Mouse (Mus musculus): ENCODE data around the gene Mycbp2. TPM values are rescaled to one million over a fixed set of nuclear protein-coding genes. Genes with fewer than 3 reads are reported as not detected.

Gene Mycbp2
- polyA plus RNA-seq, 1 experiment from 2014 or later: 12.9 TPM

- Histone ChIP-seq H3K27me3 (replicated peaks; ENCODE audit: control insufficient read depth, insufficient read depth, low read length) (no peaks in the 10 kb centered on the region), H3K4me1 (ENCODE audit: control insufficient read depth, insufficient read depth, low read length) (peaks cover 10% of the 10 kb centered on the region), H3K36me3 (ENCODE audit: control insufficient read depth, insufficient read depth, low read length) (no peaks in the 10 kb centered on the region), H3K9me3 (ENCODE audit: control insufficient read depth, low read length) (no peaks in the 10 kb centered on the region), H3K4me3 (ENCODE audit: low read length) (no peak overlapping the region), H3K27ac (ENCODE audit: low read length) (no peak overlapping the region), H3K4me2 (ENCODE audit: low read depth, low read length) (no peak overlapping the region), H3K9ac (ENCODE audit: low read depth, low read length) (no peak overlapping the region)
- WGBS: 71% methylated on average over 3 of the region's 3 CpGs
- no peak for ATAC-seq
Observed at GRCm38 (mm10) chr14:103101171-103101570, 245.4 kb downstream of the Mycbp2 start.

DNA sequence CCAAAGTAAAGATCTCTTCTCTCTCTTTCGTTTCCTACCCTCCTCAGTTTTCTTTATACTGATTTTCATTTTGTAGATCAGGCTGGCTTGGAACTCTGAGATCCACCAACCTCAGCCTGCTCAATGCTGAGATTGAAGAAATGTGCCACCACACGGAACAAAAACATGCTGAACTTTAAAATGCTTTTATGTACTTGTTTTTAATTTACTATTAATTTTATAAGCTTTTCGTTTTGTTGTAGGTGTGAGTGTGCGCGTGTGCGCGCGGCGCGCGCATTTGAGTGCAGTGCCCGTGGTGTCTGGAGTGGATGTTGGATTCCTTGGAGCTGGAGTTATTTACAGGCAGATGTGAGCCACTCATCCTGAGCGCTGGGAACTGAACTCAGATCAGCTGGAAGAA is 246.3 kb downstream of the Mycbp2 start:
- Histone ChIP-seq H3K27me3 (replicated peaks; ENCODE audit: control insufficient read depth, insufficient read depth, low read length) (no peaks in the 10 kb centered on the region), H3K9me3 (ENCODE audit: control insufficient read depth, low read length) (no peaks in the 10 kb centered on the region), H3K4me1 (ENCODE audit: control insufficient read depth, insufficient read depth, low read length) (peaks cover 13% of the 10 kb centered on the region), H3K9ac (ENCODE audit: low read depth, low read length) (no peak overlapping the region), H3K27ac (ENCODE audit: low read length) (no peak overlapping the region), H3K36me3 (ENCODE audit: control insufficient read depth, insufficient read depth, low read length) (no peaks in the 10 kb centered on the region), H3K4me2 (ENCODE audit: low read depth, low read length) (peak overlapping the region; percentile 9; the same call in 1 of the 2 replicates), H3K4me3 (ENCODE audit: low read length) (no peak overlapping the region)
- ATAC-seq: no peak
- 75% methylated on average over 13 of the region's 13 CpGs for WGBS

- WGBS: 0% methylated on average over 83 of the region's 88 CpGs
- Histone ChIP-seq H3K9ac (ENCODE audit: low read depth, low read length) (peak within 1 kb of the TSS; percentile 99), H3K9me3 (ENCODE audit: control insufficient read depth, low read length) (no peaks in the 10 kb centered on the region), H3K27me3 (replicated peaks; ENCODE audit: control insufficient read depth, insufficient read depth, low read length) (no peaks in the 10 kb centered on the region), H3K4me3 (ENCODE audit: low read length) (peak within 1 kb of the TSS; percentile 86), H3K27ac (ENCODE audit: low read length) (peak within 1 kb of the TSS; percentile 99), H3K4me2 (ENCODE audit: low read depth, low read length) (peak within 1 kb of the TSS; percentile 67), H3K4me1 (ENCODE audit: control insufficient read depth, insufficient read depth, low read length) (peaks cover 16% of the 10 kb centered on the region), H3K36me3 (ENCODE audit: control insufficient read depth, insufficient read depth, low read length) (0 out of 2 replicates have a peak, but pooled peaks cover 3% of the 10 kb centered on the region)
- peak; percentile 95 for ATAC-seq
Observed at GRCm38 (mm10) chr14:103099238-103099933, 247.2 kb downstream of the Mycbp2 start, which contains the start of gene Fbxl3. Fbxl3 (minus strand) TSS chr14:103099566.

DNA sequence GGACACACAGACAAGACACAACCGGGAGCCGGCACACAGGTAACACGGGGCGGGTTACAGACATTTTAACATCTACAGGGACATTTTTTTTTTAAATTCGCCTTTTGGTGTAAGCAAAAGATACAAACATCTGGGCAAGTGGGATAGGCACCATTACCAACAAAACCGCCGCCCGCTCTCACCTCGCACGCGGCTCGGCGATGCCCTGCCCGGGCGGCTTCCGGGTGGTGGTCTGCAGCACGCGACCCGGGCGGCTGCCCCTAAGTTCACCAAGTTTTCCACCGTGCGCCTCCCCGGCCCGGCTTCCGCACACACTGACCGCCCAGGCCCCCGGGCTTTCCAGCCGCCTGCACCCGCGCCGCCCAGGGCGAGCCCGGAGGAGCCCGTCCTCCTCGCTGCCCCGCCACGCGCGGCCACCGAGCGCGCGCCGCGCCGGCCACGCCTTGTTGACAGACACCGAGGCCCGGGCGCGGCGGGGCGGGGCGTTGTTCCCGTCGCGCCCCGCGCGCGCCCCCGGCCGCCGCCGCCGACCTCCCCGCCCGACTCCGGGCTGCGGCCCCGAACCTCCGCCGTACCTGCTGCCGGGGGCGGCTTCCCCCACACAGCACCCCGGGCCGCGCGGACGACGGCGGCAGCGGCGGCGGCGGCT is 247.9 kb downstream of the Mycbp2 start:
- Histone ChIP-seq H3K36me3 (ENCODE audit: control insufficient read depth, insufficient read depth, low read length) (0 out of 2 replicates have a peak, but pooled peaks cover 3% of the 10 kb centered on the region), H3K4me2 (ENCODE audit: low read depth, low read length) (peak overlapping the region; percentile 67), H3K27ac (ENCODE audit: low read length) (peak overlapping the region; percentile 99), H3K9me3 (ENCODE audit: control insufficient read depth, low read length) (no peaks in the 10 kb centered on the region), H3K4me3 (ENCODE audit: low read length) (peak overlapping the region; percentile 86), H3K9ac (ENCODE audit: low read depth, low read length) (peak overlapping the region; percentile 99), H3K27me3 (replicated peaks; ENCODE audit: control insufficient read depth, insufficient read depth, low read length) (no peaks in the 10 kb centered on the region), H3K4me1 (ENCODE audit: control insufficient read depth, insufficient read depth, low read length) (peaks cover 19% of the 10 kb centered on the region)
- under 1% methylated on average over 59 of the region's 86 CpGs for WGBS
- ATAC-seq: peak; percentile 79

GRCm38 (mm10) chr14:103098213-103098586 is 248.4 kb downstream of the Mycbp2 start:
- Histone ChIP-seq H3K27me3 (replicated peaks; ENCODE audit: control insufficient read depth, insufficient read depth, low read length) (no peaks in the 10 kb centered on the region), H3K36me3 (ENCODE audit: control insufficient read depth, insufficient read depth, low read length) (0 out of 2 replicates have a peak, but pooled peaks cover 3% of the 10 kb centered on the region), H3K4me3 (ENCODE audit: low read length) (peak overlapping the region; percentile 86), H3K9ac (ENCODE audit: low read depth, low read length) (peak overlapping the region; percentile 99), H3K27ac (ENCODE audit: low read length) (peak overlapping the region; percentile 99), H3K9me3 (ENCODE audit: control insufficient read depth, low read length) (no peaks in the 10 kb centered on the region), H3K4me1 (ENCODE audit: control insufficient read depth, insufficient read depth, low read length) (peaks cover 22% of the 10 kb centered on the region), H3K4me2 (ENCODE audit: low read depth, low read length) (peak overlapping the region; percentile 67)
- 0% methylated on average over 2 of the region's 2 CpGs for WGBS
- ATAC-seq: no peak

DNA sequence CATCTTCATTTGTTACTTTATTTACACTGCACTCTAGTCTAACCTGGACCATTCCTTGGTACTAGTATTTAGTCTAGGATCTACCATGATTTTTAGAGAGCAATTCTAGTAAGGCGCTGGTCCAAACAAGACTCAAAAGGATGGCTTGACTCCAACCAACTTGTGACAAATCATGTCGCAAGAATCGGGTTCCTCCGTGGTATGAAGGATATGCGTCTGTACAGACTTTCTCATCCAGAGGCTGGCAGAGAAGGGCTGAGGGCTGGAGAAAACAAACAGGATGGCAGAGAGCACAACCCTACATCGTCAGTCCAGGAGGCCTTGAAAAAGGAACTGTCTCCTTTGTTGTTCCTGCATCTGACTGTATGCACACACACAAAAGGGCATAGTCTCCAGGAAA is 250.0 kb downstream of the Mycbp2 start:
- 71% methylated on average over 6 of the region's 6 CpGs for WGBS
- H3K27ac ChIP-seq (ENCODE audit: low read length): no peak overlapping the region
- no peak for ATAC-seq
- no peaks in the 10 kb centered on the region for H3K27me3 ChIP-seq (replicated peaks; ENCODE audit: control insufficient read depth, insufficient read depth, low read length)
- H3K9me3 ChIP-seq (ENCODE audit: control insufficient read depth, low read length): no peaks in the 10 kb centered on the region
- H3K4me3 ChIP-seq (ENCODE audit: low read length): no peak overlapping the region
- 0 out of 2 replicates have a peak, but pooled peaks cover 3% of the 10 kb centered on the region for H3K36me3 ChIP-seq (ENCODE audit: control insufficient read depth, insufficient read depth, low read length)
- H3K9ac ChIP-seq (ENCODE audit: low read depth, low read length): no peak overlapping the region
- peaks cover 25% of the 10 kb centered on the region for H3K4me1 ChIP-seq (ENCODE audit: control insufficient read depth, insufficient read depth, low read length)
- no peak overlapping the region for H3K4me2 ChIP-seq (ENCODE audit: low read depth, low read length)

- H3K9ac ChIP-seq (ENCODE audit: low read depth, low read length): no peak overlapping the region
- WGBS: 90% methylated on average over 8 of the region's 8 CpGs
- no peak overlapping the region for H3K27ac ChIP-seq (ENCODE audit: low read length)
- H3K36me3 ChIP-seq (ENCODE audit: control insufficient read depth, insufficient read depth, low read length): 0 out of 2 replicates have a peak, but pooled peaks cover 4% of the 10 kb centered on the region
- H3K4me3 ChIP-seq (ENCODE audit: low read length): no peak overlapping the region
- ATAC-seq: no peak
- H3K27me3 ChIP-seq (replicated peaks; ENCODE audit: control insufficient read depth, insufficient read depth, low read length): no peaks in the 10 kb centered on the region
- peaks cover 27% of the 10 kb centered on the region for H3K4me1 ChIP-seq (ENCODE audit: control insufficient read depth, insufficient read depth, low read length)
- no peak overlapping the region for H3K4me2 ChIP-seq (ENCODE audit: low read depth, low read length)
- no peaks in the 10 kb centered on the region for H3K9me3 ChIP-seq (ENCODE audit: control insufficient read depth, low read length)
Observed at GRCm38 (mm10) chr14:103095826-103096225, 250.8 kb downstream of the Mycbp2 start.

GRCm38 (mm10) chr14:103095036-103095435 is 251.6 kb downstream of the Mycbp2 start:
- WGBS: 88% methylated on average over 8 of the region's 8 CpGs
- Histone ChIP-seq H3K36me3 (ENCODE audit: control insufficient read depth, insufficient read depth, low read length) (0 out of 2 replicates have a peak, but pooled peaks cover 7% of the 10 kb centered on the region), H3K4me3 (ENCODE audit: low read length) (no peak overlapping the region), H3K4me2 (ENCODE audit: low read depth, low read length) (no peak overlapping the region), H3K27ac (ENCODE audit: low read length) (no peak overlapping the region), H3K4me1 (ENCODE audit: control insufficient read depth, insufficient read depth, low read length) (peaks cover 27% of the 10 kb centered on the region), H3K9ac (ENCODE audit: low read depth, low read length) (no peak overlapping the region), H3K9me3 (ENCODE audit: control insufficient read depth, low read length) (no peaks in the 10 kb centered on the region), H3K27me3 (replicated peaks; ENCODE audit: control insufficient read depth, insufficient read depth, low read length) (no peaks in the 10 kb centered on the region)
- ATAC-seq: no peak

- Histone ChIP-seq H3K36me3 (ENCODE audit: control insufficient read depth, insufficient read depth, low read length) (0 out of 2 replicates have a peak, but pooled peaks cover 9% of the 10 kb centered on the region), H3K9me3 (ENCODE audit: control insufficient read depth, low read length) (no peaks in the 10 kb centered on the region), H3K4me2 (ENCODE audit: low read depth, low read length) (no peak overlapping the region), H3K4me1 (ENCODE audit: control insufficient read depth, insufficient read depth, low read length) (peaks cover 28% of the 10 kb centered on the region), H3K9ac (ENCODE audit: low read depth, low read length) (no peak overlapping the region), H3K4me3 (ENCODE audit: low read length) (no peak overlapping the region), H3K27ac (ENCODE audit: low read length) (0 out of 2 replicates have a peak overlapping the region, but pooled peaks have one; percentile 1), H3K27me3 (replicated peaks; ENCODE audit: control insufficient read depth, insufficient read depth, low read length) (no peaks in the 10 kb centered on the region)
- 46% methylated on average over 4 of the region's 4 CpGs for WGBS
- ATAC-seq: peak; percentile 77
Observed at GRCm38 (mm10) chr14:103093670-103094069, 252.9 kb downstream of the Mycbp2 start.
